8 mouse cellular contexts compared by ENCODE assay signal in genomic region chr4:139175061-139175971, GRCm38 (mm10). TPM values are rescaled to one million over a fixed set of nuclear protein-coding genes. Genes with fewer than 3 reads are reported as not detected.
DNase-seq lines count a peak whose midpoint lies in the region; ATAC-seq and TF ChIP-seq lines count a peak whose summit lies in the region.

No protein-coding gene starts in this region.

- no peak overlapping the region for H3K9ac ChIP-seq in liver, postnatal 0 days (replicated peaks)

- H3K27ac ChIP-seq in liver, postnatal 0 days (ENCODE audit: low read depth) = no peak overlapping the region
- H3K27ac ChIP-seq in gastrocnemius, adult 2 months = peak overlapping the region; percentile 80
- peak overlapping the region; percentile 88 for H3K27ac ChIP-seq in small intestine, adult 2 months (ENCODE audit: insufficient read depth, low read depth, low read length)

- H3K27me3 ChIP-seq in liver, postnatal 0 days (ENCODE audit: insufficient read depth, low read length) = no peaks in the 10 kb centered on the region
- H3K27me3 ChIP-seq in small intestine, adult 2 months (ENCODE audit: control insufficient read depth, insufficient read depth, low read length) = no peaks in the 10 kb centered on the region

- H3K9me3 ChIP-seq in liver, postnatal 0 days (ENCODE audit: low read length) = no peaks in the 10 kb centered on the region; the same call in 1 of the 2 replicates

- intact Hi-C loops in gastrocnemius, adult 2 months (cut with DNase I) = no loop called here

- H3K4me3 ChIP-seq in liver, postnatal 0 days (ENCODE audit: low read depth, low read length) = no peak overlapping the region
- H3K4me3 ChIP-seq in gastrocnemius, adult 2 months = peak overlapping the region; percentile 36
- peak overlapping the region; percentile 23; the same call in 1 of the 2 replicates for H3K4me3 ChIP-seq in small intestine, adult 2 months (ENCODE audit: low read depth, low read length)

- H3K4me1 ChIP-seq in liver, postnatal 0 days (ENCODE audit: insufficient read depth) = peaks cover 6% of the 10 kb centered on the region; the same call in 1 of the 2 replicates
- H3K4me1 ChIP-seq in small intestine, adult 2 months (ENCODE audit: control insufficient read depth, insufficient read depth, insufficient read length, low read length) = peaks cover 19% of the 10 kb centered on the region

- no peak for TF ChIP-seq POLR2A in small intestine, adult 2 months (IDR thresholded peaks at IDR 0.05; ENCODE audit: low read depth, low read length)

- no peak for TF ChIP-seq EP300 in liver, postnatal 0 days (IDR thresholded peaks at IDR 0.05; ENCODE audit: low read depth)

- ATAC-seq in liver, postnatal 0 days = no peak

- no peaks in the 10 kb centered on the region for H3K36me3 ChIP-seq in liver, postnatal 0 days (replicated peaks; ENCODE audit: insufficient read depth, low read length)
- no peaks in the 10 kb centered on the region for H3K36me3 ChIP-seq in small intestine, adult 2 months (ENCODE audit: control insufficient read depth, insufficient read depth, low read length)

- 54% methylated on average over 20 of the region's 20 CpGs for WGBS in liver, postnatal 0 days (ENCODE audit: insufficient replicate concordance)
- 18% methylated on average over 20 of the region's 20 CpGs for WGBS in small intestine, adult 2 months

- TF ChIP-seq CTCF in liver, postnatal 0 days (IDR thresholded peaks at IDR 0.05; ENCODE audit: low read depth) = no peak
- TF ChIP-seq CTCF in gastrocnemius, adult 2 months (IDR thresholded peaks at IDR 0.05) = no peak
- no peak for TF ChIP-seq CTCF in small intestine, adult 2 months (IDR thresholded peaks at IDR 0.05; ENCODE audit: extremely low read depth, insufficient read length, insufficient replicate concordance, low read depth, low read length)

- H3K4me2 ChIP-seq in liver, postnatal 0 days (ENCODE audit: low read depth, low read length) = peak overlapping the region; percentile 13; the same call in 1 of the 2 replicates

- no peak for DNase-seq in liver, postnatal 0 days
- no peak for DNase-seq in liver
- DNase-seq in gastrocnemius, adult 2 months = peak; percentile 87
- DNase-seq in kidney, adult 8-10 months = peak; percentile 76 to 87
- no peak for DNase-seq in thymus, postnatal 4 days
- no peak for DNase-seq in cerebellum, adult 18-20 months
- DNase-seq in frontal cortex, adult 2 months (ENCODE audit: extremely low spot score in 1 of 2, low spot score in 1 of 2) = no peak

RNA-seq across cellular contexts. Expression of gene Capzb, which starts 17.4 kb away (rescaled TPM):
- 136 and 143 TPM in 2 replicates for polyA plus RNA-seq in liver, postnatal 0 days (2015; fragmentation: Nextera tagmentation; extraction: Ambion mirVana)
- 100 to 1,000 TPM; 444 to 499 TPM for total RNA-seq in gastrocnemius, adult 2 months (2021)
- 159 and 390 TPM in 2 replicates for polyA plus RNA-seq in small intestine, adult 2 months (2012; rRNA removed)
- 222 and 227 TPM in 2 replicates for polyA plus RNA-seq in frontal cortex, adult 2 months (2012; rRNA removed)

RNA-seq across cellular contexts. Expression of gene Minos1, which starts 44.4 kb away (rescaled TPM):
- polyA plus RNA-seq in liver, postnatal 0 days (2015; fragmentation: Nextera tagmentation; extraction: Ambion mirVana) = 384 and 387 TPM in 2 replicates
- 100 to 1,000 TPM; 304 to 430 TPM for total RNA-seq in gastrocnemius, adult 2 months (2021)
- polyA plus RNA-seq in small intestine, adult 2 months (2012; rRNA removed) = 15.4 and 29.4 TPM in 2 replicates
- 162 and 170 TPM in 2 replicates for polyA plus RNA-seq in frontal cortex, adult 2 months (2012; rRNA removed)

Comparison
In these comparisons a context has a peak if more than half of its experiments do, and no peak if none do; other contexts are left out.
1. DNase-seq: peak in gastrocnemius, adult 2 months (single experiment) and kidney, adult 8-10 months (2 of 2); none in liver, postnatal 0 days (single experiment), liver (single experiment), thymus, postnatal 4 days (single experiment), cerebellum, adult 18-20 months (0 of 2) and frontal cortex, adult 2 months (0 of 2).